Mouse (Mus musculus) spleen, postnatal 10 days (tissue): ENCODE data around the gene Ccdc40.
"Not testable (repeated sequence)": the region's sequence is repeated elsewhere in the genome, so short reads cannot be mapped to it uniquely, and the experiment has no call there.

Source experiments
- DNase-seq, 2 experiments: peaks; one replicate each; pipeline ENCODE4 v3.0.0; 2021 to 2022; ENCODE audit warnings: low spot score in 2 of 2

The Ccdc40 gene

DNA sequence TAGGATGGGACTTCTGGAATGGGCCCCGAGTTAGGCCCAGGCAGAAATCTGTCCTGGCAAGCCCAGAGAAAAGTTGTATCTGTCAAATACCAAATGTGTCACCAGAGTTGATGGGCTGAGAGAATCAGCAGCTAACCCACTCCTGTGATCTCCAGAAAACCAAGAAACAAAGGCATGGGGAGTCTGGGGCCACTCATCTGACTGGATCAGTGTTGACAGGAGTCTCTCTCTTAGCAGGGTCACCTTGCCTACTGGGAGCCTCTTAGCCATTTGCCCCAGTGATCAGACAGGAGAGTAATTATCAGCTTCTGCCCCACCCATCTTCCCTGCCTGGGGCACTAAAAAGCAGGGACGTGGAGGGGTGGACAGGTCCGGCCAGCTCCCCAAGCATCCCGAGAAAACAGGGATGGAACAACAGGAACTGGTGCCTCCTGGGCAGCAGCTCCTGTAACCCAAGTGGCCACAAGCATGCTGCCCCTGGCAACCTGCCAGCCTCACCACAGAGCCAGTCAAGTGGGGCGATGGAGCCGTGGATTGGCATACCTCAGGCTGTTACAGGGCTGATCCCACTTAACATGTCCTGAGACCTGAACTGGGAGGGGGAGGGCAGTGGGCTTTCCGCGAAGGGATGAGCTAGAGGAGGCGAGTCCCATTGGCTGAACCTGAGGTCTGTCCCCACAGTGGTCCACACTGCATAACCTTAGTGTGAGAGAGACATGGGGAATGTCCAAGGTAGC, 57.6 kb downstream of the Ccdc40 start:
- no peak for DNase-seq

DNA sequence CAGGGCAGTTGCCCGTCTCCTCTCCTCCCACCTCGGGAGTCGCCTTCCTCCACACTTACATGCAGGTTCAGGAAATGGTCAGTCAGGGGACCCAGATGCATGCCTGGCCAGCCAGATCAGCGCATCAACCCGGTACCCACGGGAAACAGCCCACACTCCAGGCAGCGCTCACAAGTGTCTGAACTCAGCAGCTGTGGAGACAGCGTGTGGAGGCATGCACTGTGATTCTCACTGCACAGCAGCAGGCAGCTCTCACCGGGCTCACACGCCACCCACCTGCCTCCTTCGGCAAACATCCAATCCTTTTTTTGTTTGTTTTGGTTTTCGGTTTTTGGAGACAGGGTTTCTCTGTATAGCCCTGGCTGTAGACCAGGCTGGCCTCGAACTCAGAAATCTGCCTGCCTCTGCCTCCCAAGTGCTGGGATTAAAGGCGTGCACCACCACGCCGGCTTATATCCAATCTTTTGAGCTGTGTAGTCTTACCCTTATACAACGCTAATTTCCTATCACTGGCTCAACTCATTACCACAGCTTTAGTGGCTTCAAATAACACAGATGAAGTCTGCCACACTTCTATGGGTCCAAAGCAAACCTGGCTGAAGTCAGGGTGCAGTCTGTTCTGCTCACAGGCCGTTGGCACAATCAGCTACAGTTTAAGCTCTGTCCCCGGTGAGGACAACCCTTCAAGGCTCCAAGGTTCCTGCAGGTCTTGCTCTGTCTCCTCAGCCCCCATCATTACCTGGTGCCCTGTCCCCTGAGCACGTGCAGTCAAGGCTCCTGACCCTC, 59.0 kb downstream of the Ccdc40 start:
- DNase-seq: no peak

DNA sequence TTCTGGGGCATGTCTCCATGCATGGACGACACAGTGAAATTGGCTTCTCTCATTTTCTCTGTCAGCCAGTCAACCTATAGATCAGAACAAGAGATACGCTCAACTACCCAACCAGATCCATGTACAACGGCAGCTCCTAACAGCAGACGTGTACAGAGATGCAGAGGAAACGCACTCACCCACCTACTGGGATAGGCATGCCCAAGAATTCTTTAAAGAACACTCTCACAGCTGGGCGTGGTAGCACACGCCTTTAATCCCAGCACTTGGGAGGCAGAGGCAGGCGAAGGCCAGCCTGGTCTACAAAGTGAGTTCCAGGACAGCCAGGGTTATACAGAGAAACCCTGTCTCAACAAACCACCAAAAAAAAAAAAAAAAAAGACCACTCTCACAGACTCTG, 64.5 kb downstream of the Ccdc40 start:
- DNase-seq: not testable (repeated sequence)

DNA sequence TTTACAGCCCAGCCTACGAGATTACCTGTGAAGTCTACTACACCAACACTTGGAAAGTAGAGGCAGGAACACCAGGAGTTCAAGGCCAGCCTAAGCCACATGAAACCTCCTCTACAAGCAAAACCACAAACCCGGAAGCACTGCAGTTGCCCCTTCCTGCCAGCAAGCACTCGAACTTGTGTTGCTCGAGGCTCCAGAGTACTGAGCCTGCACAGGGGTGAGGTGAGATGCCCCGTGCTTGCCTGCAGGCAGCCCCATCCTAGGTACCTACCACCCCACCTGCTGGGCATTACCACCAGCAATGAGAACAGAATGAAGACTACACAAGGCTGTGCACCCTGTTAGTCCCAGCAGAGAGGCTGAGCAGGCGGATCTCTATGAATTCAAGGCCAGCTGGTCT, 69.6 kb downstream of the Ccdc40 start:
- DNase-seq: no peak

DNA sequence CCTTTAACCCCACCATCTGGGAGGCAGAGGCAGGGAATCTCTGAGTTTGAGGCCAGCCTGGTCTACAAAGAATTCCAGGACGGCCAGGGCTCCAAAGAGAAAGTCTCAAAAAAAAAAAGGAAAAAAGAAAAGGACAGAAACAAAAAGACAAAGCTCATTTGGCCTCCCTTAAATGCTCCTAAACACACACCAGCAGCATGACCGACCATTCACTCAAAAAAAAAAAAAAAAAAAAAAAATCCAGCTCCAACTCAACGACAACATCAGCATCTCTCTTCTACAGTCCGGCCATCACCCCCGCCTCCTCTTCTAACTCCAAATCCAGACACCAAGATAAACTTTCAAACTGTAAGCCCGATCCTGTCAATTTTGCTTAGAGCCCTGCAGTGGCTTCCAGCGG, 70.5 kb downstream of the Ccdc40 start:
- DNase-seq: no peak

DNA sequence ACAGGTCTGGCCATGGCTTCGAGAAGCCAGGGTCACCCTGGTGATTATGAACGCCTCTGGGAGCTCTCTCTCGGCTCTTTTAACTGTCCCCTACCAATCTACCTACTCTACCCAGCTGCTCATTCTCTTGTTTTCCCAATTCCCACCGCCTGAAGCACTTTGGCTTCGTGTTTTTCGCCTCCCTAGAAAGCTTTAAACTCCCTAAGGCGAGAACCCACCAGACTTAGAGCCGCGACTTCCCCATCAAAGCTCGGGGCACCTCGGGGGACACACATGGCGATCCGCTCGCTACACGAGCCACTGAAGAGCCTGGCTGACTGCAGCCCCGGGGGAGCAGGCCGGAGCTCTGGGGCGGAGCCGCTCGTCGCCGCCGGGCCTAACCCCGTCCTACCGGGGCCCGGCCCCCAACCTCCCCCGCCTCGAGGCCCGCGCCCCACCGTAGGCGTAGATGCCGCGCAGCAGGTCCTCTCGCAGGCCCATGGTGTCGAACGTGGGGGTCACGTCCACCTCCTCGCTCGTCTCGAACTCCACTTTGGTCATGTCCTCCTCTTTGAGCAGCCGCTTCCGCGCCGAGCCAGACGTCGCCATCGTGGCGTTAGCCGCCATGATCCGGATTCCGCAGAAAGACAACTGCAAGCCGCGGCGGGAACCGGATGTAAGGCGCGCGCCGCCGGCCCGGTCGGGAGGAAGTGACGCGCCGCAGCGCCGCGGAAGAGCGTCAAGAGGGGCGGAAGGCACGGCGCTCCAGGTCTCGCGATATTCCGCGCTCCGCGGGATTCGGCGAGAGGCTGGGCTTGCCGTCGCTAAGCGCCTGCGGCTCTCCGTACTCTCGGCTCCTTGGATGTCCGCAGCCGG, 71.2 kb downstream of the Ccdc40 start, which contains the start of gene Eif4a3:
Gene Eif4a3 (minus strand): TSS at position 699 of the 855 bp plus-strand sequence.
- DNase-seq: peak; percentile 98 to 99

DNA sequence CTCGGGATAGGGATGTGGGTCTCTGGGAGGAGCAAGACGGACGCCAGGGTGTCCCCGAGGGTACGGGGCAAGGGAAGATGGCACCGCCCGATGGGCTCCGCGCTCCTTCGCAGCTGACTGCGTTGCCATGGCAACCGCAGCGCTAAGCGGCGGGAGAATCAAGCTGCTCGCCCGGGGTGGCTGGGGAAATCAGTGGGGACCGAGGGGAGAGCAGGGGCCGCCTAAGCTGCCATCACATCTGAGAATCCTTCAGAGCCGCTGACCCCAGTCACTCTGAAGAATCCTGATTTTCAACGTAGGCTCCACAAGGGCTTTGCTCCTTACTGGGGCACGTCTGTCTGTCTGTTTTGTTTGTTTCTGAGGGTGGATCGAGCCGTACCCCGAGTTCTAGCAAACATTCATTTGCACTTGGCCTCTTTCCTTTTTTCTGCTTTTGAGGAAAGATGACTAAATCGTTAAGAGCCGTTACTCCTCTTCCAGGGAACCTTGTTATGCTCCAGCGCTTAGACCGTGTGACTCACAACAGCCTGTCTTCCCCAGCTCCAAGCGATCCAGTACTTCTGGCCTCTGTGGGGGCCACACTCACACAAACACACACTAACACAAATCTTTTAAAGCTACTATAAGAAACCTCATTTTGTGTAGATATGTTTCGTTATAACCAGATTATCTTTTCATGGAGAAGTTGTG, 72.0 kb downstream of the Ccdc40 start:
- no peak for DNase-seq

DNA sequence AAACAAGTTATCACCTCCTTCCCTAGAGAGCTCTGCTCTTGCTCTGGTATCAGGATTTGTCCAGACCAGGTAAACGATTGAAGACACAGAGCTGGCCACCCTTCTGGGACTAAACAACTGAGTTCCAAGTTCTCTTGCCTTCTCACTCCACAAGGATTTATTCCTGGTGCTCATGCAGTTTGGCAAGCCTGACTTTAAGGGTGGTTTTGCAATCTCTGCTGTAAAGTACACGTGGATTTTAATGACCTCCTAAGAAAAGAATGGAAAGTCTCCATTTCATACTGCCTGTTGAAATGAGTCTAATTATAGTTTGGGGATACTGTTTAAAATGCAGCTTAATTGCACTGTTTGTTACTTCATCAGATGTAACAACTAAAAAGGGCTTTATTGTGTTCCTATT, 72.6 kb downstream of the Ccdc40 start:
- no peak for DNase-seq

DNA sequence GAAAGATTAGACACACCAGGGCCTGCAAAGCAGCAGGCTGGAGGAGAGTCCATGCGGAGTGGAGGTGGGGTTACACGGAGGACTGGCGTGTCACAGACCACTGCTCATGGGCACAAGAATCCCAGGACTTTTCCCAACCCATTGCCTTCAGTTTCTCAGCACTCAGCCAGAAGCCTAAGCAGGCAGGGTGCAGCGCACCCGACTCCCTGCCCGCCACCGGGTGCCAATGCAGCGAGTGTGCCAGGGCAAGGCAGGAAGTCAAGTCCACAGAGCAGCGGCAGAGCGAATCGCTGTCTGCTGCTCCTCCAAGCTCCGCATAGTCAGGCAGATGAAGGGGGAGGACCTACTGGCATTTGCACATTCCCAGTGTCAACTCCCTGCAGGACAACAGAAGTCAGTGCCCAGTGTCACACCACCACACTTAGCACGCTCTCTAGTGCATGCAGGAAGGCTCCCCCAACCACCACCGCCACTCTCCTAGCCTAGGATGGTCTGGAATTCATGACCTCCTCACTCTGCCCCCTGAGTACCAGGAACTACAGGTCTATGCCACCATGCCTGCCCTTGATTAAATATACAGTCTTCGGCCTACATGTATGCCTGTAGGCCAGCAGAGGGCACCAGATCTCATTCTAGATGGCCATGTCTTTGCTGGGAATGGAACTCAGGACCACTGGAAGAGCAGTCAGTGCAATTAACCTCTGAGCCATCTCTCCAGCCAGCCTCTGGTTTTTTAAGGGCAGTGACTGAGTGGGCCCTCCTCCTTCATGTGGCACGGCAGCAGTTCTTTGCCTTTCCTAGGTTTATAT, 76.7 kb downstream of the Ccdc40 start:
- DNase-seq: peak; percentile 28 to 65

DNA sequence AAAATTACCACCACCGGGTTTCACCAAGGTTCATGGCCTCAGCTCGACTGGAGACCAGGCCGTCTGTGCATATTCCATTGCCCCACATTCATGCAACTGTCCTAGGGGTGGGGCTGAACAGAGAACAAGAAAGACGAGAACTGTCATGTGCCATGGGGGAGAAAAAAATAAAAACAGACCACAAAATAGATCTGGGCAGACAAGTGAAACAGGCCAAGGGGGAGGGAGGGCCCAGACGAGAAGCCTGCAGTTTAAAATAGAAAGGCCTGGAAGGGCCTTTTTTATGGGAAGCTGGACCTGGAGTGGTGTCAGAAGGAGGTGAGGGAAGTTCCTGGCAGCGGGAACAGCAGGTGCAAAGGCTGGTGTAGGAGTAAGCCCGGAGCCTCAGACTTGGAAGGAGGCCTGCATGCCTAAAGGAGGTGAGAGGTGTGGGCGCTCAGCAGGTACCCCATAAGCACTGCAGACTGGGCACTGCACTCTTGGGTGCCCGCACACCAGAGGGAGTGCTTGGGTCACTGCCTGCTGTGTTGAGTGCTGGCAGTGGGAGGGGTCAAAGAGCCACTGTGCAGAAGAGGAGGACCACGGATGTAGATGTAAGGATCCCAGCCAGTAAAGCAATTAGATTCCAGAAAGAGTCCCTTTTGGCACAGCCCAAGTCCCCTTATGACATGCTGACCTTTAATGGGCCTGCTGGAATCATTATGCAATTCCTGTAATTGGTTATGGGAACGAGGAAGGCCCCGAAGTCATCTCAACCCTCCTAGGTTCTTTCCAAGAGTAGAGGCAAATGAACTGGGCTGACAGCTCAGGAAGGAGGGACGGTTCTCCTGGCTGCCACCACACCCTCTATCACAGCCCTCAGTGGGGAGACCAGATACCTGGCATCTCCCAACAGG, 78.6 kb downstream of the Ccdc40 start:
- DNase-seq: no peak

DNA sequence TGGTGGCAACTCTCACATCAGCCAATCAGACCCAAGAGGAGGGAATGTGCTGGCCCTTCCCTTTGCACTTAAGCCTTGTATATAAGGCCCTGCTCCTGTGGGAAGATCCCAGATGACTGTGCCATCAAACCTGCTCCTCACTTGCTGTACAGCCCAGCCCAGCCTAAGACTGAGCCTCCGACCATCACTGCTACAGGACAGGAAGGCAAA, 79.2 kb downstream of the Ccdc40 start, which contains the start of gene Card14:
Gene Card14 (plus strand): TSS at position 111 of the 210 bp plus-strand sequence.
- no peak for DNase-seq

DNA sequence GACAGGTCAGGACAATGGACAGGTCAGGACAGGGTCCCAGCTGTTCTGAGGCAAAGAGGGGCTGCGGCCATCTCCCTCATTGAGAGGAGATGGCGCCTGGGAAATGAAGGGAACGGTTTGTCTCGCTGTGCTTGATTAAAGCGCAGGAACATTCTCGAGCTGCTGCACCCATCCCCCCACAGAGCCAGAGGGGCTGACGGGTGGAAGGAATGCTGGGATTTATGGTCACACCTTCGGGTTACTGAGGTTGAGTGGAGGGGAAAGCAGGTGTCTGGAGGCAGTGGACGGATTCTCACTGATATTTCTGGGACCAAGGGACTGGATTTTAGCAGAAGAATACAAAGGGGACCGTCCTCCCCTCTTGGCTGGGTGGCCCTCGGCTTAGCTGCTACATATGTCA, 79.5 kb downstream of the Ccdc40 start:
- no peak for DNase-seq

DNA sequence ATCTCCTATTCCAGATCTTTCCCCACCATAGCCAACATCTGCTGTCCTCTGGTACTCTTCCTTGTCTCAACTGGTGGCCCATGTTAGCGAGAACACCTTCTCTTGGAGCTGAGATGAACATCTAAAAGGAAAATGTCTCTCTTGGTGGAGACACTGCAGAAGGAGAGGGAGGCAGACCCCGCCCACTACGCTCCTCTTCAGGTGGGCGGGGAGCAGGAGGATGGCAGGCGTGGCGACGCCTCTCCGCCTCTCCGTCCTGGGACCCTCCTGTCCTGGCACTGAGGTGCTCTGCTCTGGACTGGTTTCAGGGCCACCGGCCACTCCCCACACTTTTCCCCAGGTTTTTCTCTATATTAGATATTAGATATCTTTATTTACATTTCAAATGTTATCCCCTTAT, 82.2 kb downstream of the Ccdc40 start:
- DNase-seq: no peak

DNA sequence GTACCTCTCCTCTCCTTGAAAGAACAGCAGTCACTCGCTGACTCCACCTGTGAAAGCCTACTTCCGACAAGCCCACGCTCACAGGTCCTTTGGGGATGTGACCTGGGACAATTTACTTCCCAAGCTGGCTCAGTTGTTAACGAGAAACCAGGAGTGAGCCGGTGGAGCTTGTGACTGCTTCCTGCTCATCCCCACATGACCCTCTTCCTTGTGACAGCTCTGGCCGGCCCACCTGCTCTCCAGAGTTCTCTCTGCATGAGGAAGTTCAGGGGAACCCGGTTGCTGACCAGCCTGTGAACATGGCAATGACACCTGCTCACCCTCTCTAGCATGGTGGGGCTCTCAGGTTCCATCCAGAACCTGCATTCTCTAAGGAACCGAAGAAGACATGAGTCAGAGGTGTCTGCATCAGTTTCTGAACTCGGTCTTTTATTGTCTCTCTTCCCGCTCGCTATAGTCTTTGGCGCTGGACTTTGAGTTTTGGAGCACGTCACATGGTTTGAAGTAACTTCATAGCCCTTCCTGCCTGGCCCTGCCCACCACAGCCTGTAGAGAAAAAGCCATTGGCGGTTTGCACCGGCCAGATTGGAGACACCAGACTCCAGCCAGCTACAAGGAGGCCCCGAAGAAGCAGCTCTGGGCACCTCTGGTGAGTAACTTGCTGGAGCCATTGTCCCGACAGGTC, 86.0 kb downstream of the Ccdc40 start:
- no peak for DNase-seq
